Mouse (Mus musculus) gastrocnemius, adult 18-20 months (tissue): ENCODE measurements around the gene Skiv2l. TPM values are rescaled to one million over a fixed set of nuclear protein-coding genes. Genes with fewer than 3 reads are reported as not detected.
"Not testable (repeated sequence)": the region's sequence is repeated elsewhere in the genome, so short reads cannot be mapped to it uniquely, and the experiment has no call there.

ENCODE experiments used
- DNase-seq: peaks from one replicate; pipeline ENCODE4 v3.0.0; 2021; ENCODE audit warnings: low spot score
- total RNA-seq, 2 experiments: library from RNA; stranded (reverse); gene quantifications; 2 replicates each; pipeline ENCODE4 v1.2.3; 2021

Gene Skiv2l
- total RNA-seq, 2 experiments from 2014 or later: 20.8 to 21.3 TPM

- DNase-seq: no peak
These were observed 29.4 kb upstream of the Skiv2l start, which contains the start of gene Zbtb12 for GRCm38 (mm10) chr17:34879336-34879879. Gene Zbtb12, plus strand, starts transcription at chr17:34879483.

GRCm38 (mm10) chr17:34874321-34874720, 24.3 kb upstream of the Skiv2l start:
- DNase-seq: no peak

- DNase-seq: no peak
These were observed 16.0 kb upstream of the Skiv2l start for GRCm38 (mm10) chr17:34865981-34866380.

- no peak for DNase-seq
These were observed 12.5 kb upstream of the Skiv2l start, which contains the start of gene Cfb for GRCm38 (mm10) chr17:34862416-34863081. Gene Cfb, minus strand, starts transcription at chr17:34862518.

GRCm38 (mm10) chr17:34861704-34862415, 11.8 kb upstream of the Skiv2l start:
- peak; percentile 26 for DNase-seq

GRCm38 (mm10) chr17:34860514-34860913, 10.5 kb upstream of the Skiv2l start:
- DNase-seq: no peak

GRCm38 (mm10) chr17:34858670-34859069, 8.7 kb upstream of the Skiv2l start:
- DNase-seq: no peak

GRCm38 (mm10) chr17:34855825-34856224, 5.8 kb upstream of the Skiv2l start:
- peak; percentile 32 for DNase-seq

- DNase-seq: no peak
These were observed 4.8 kb upstream of the Skiv2l start for GRCm38 (mm10) chr17:34854761-34855160.

- DNase-seq: no peak
These were observed 3.5 kb upstream of the Skiv2l start for GRCm38 (mm10) chr17:34853511-34853910.

- DNase-seq: no peak
These were observed 611 bp upstream of the Skiv2l start for GRCm38 (mm10) chr17:34850517-34851125.

GRCm38 (mm10) chr17:34847615-34848014, 2.4 kb downstream of the Skiv2l start:
- no peak for DNase-seq

GRCm38 (mm10) chr17:34847192-34847591, 2.8 kb downstream of the Skiv2l start:
- DNase-seq: no peak

GRCm38 (mm10) chr17:34844884-34845283, 5.1 kb downstream of the Skiv2l start:
- DNase-seq: no peak

GRCm38 (mm10) chr17:34840736-34841307, 9.2 kb downstream of the Skiv2l start:
- DNase-seq: no peak

- no peak for DNase-seq
These were observed 11.2 kb downstream of the Skiv2l start for GRCm38 (mm10) chr17:34838785-34839184.

GRCm38 (mm10) chr17:34837464-34838324, 12.3 kb downstream of the Skiv2l start:
- no peak for DNase-seq

- peak; percentile 95 for DNase-seq
These were observed 13.2 kb downstream of the Skiv2l start, which contains the start of the genes Stk19 and Dxo for GRCm38 (mm10) chr17:34836856-34837221. Gene Stk19, minus strand, starts transcription at chr17:34836945. Gene Dxo, plus strand, starts transcription at chr17:34837019.

- no peak for DNase-seq
These were observed 13.7 kb downstream of the Skiv2l start for GRCm38 (mm10) chr17:34836155-34836855.

GRCm38 (mm10) chr17:34830776-34831175, 19.2 kb downstream of the Skiv2l start:
- not testable (repeated sequence) for DNase-seq
